Mouse (Mus musculus): Measurements from ENCODE around the gene Stac3.

Stac3 gene

DNA sequence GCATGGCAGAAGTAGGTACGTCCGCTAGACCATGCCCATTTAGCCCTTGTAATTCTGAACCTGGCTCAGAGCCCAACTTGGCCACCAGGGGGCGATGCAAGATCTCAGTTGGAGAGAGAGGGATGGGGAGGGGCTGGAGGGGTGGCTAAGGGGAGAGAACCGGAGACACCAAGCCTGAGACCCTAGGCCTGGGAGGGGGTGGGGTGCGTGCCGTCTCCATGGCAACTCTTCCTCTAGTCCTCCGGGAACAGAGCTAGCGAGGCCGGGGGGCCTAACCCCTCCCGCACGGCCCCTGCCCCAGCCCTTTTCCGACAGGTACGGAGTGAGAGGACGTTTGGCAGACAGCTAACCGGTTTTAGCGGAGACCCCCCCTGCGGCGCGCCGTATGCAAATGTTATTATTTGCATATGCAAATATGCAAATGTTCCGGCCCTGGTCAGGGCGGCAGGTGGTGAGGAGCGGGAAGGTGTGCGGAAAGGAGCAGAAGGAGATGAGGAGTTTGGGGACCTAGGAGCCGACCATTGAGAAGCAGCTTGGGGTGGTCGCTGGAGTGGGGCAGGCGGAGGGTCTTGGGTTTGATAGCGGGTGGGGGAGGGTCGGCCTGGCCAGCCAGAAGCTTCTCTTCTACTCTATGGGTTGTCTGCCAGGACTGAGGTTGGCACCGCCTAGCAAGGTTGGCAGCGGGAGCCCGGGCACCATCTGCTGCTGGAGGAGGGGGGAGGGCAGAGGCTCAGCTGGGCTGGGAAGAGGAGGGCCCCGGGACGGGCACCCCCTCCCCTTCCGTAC lies 7.8 kb downstream of the Stac3 start:
- DNase-seq (ENCODE audit: low spot score): peak; percentile 81

DNA sequence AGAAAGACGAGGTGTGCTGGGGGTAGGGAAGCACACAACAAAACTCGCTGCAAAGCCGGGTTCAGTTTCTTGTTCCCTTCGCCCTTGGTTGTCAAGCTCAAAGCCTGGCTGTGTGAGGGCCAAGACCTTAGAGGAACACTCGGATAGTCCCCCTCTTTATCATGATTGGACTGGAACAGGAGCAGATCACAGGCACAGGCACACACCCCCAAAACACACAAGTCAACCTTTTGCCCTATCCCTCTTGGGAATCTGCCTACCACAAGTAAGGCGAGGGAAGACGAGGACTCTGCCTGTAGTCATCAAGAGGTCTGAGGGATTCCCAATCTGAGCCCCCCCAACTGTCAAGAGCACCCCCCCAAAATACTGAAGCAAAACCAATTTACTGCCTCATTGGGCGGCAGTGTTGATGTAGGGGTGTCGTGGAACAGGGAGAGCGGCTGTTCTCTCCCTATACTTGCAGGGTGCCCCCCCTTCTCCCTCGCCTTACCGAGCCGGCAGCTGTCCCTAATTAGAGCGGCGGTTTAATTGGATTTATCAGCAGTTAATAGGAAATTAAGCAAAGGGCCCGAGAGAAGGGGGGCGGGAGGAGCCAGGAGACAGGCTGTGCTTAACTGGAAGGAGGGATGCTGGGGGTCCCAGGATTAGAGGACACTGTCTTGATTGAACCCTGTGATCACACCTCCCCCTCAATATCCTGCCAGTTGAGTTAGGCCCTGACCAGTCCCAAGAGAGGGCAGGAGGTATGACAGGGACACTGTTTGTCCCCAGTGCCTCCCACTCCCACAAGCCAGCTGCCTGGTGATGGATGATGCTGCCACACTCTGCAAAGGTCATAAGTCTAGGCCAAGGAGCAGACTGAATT lies 8.6 kb downstream of the Stac3 start:
- DNase-seq (ENCODE audit: low spot score): no peak

DNA sequence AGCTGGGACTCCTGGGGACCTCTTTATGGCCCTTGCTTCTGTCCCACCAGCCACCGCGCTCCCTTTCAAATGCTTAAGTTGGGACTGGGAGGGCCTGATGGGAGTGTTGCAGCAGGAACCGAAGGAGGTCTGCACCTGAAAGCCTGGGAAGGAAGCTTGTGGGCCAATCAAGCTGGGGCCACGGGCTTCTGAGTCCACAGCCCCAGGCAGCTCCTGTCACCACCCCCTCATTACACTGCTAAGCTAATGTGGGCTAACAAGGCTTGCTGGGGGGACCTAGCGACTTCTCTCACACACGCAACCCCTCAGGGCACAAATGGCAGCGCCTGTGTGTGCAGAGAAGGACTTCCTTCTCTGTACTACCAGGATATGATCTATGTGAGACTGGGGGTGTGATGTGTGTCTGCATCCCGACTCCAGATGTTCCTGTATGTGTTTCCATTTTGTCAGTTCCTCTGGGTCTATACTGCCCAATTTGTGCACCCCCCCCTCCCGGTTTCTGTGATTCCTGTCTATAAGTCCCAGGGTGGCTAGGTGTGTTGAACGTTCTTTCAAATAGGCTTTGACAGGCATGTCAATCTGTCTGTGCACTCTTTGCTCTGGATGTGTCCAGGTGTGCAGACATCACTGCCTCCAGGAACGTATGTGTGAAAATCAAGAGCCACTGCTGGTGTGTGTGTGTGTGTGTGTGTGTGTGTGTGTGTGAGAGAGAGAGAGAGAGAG lies 9.6 kb downstream of the Stac3 start:
- no peak for DNase-seq (ENCODE audit: low spot score)

DNA sequence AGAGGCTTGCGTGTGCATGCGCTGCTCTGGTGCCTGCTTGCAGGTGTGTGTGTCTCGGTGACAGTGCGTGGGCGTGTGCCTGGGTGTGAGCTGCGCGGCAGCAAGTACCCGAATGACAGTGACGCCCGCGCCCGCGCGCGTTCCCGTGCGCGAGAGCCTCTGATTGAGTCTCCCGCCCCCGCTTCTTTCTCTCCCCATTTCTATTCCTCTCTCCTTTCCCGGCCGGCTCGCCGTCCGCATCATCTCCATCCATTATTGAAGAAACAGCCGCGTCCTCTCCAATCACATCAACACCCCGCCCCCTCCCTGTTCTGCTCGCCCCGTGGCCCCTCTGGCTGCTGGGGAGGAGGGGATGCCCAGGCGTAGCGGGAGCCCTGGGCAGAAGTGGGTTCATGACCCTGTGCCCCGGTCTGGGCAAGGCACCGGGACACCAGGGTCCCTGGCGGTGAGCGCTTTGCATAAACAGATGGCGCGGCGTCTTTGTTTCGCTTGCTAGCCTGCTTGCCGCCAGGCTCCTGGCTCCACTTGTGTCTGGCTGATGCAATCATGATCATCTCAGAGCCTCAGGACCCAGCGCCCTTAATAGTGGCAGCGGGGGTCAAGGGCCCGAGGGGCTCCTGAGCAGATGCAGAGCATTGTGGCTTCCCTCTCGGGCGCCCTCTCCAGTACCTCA lies 10.3 kb downstream of the Stac3 start:
- DNase-seq (ENCODE audit: low spot score): no peak

DNA sequence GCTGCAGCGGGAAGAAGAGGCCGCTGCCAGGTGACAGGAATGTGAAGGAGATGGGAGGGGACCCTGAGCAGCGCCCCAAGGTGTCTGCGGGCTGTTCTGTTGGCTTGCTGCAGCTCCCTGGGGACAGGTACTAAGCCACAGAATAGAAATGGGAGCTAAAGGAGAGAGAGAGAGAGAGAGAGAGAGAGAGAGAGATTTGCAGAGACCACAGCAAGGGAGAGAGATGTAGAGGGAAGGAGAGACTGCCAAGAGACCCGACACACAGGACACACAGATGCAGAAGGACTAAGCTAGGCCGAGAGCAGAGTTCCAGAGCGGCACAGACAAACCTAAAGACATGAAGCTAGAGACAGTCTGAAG lies 10.8 kb downstream of the Stac3 start:
- DNase-seq (ENCODE audit: low spot score): no peak

DNA sequence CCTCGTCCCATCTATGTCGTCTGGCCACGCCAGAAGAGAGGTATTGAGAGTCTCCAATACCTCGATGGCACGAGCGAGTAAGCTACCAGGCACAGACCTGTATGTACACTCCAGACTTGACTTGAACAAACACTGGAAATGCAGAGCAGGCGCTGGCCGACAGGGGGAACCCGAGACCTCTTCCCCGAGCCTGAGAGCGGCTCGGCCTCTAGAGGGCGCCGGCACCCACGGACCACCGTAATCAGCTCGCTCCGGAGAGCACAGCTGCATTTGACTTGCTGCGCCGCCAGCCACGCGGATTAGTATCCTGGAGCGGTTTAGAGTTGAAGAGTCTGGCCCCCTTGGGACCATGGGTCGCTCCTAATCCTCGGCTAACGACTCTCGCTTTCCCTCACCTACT lies 11.3 kb downstream of the Stac3 start:
- DNase-seq (ENCODE audit: low spot score): peak; percentile 92

DNA sequence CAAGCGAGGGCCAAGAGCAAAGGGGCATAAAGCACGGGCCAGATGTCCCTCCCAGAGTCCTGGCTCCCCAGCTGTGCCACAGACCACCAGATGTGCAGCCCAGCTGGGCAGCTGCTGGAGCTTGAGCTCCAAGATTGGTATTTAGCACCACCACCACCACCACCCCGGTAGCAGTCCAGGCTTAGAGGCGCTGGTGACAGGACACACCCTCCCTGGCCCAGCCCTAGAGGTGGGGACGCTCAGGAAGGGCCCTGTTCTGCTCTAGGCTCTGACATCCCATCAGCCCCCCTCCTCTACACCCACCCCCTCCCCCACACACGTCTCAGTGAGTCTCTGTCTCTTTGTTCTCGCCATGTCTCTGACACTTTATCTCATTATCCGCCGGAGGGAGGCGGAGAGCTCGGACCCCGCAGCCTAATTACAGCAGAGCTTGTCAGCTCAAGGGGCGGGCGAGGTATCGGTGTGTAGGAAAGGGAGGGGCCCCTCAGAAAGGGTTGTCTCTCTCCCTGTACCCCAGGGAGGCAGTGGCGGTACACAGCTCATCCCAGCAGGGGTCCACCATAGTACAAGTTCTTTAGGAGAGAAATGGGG lies 12.1 kb downstream of the Stac3 start:
- DNase-seq (ENCODE audit: low spot score): no peak

DNA sequence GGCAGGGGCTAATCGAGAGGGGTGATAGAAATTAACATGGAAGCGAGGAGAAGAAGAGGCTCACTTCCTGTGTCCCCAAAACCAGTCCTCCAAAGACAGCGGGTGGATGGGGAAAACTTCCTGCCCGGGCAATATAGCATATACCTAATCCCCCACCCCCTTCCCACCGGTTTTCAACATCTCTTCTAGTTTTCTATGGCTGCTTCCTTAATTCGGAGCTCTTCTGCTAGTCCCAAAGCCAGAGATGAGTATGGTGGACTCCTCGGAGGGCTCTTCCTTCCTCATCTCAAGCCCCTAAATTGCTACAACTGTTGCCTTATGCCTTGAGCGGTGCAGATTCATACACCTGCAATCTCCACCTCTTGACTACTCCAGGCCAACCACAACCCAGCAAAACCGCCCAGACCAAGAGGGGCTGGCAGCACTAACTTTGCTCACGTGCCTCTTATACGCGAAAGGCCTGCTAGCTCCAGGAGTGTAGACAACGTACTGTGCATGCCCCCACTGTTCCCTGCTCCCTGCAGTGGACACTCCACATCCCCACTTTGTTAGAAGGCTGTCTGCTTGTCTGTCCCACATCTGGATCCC lies 12.7 kb downstream of the Stac3 start:
- DNase-seq (ENCODE audit: low spot score): no peak

DNA sequence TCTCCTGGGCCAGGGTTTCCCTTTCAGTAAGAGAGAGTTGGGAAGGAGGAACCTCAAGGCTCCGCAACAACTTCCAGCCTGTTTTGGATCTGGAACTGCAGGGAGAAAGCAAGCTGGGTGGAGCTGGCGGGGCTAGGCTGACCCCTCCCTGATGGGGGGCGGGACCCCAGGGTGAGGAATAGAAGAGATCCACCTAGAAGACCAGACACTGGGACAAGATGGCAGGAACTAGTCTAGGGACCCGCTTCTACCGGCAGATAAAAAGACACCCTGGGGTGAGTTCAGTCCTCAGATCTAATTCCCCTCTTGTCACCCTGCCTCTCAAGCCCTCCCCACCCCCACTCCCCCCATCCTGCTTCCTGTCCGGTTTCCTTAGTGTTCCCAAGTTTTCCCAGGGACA lies 13.3 kb downstream of the Stac3 start, which contains the start of gene Ndufa4l2:
Ndufa4l2 (plus strand) TSS at position 204 of the 400 bp plus-strand sequence.
- no peak for DNase-seq (ENCODE audit: low spot score)

DNA sequence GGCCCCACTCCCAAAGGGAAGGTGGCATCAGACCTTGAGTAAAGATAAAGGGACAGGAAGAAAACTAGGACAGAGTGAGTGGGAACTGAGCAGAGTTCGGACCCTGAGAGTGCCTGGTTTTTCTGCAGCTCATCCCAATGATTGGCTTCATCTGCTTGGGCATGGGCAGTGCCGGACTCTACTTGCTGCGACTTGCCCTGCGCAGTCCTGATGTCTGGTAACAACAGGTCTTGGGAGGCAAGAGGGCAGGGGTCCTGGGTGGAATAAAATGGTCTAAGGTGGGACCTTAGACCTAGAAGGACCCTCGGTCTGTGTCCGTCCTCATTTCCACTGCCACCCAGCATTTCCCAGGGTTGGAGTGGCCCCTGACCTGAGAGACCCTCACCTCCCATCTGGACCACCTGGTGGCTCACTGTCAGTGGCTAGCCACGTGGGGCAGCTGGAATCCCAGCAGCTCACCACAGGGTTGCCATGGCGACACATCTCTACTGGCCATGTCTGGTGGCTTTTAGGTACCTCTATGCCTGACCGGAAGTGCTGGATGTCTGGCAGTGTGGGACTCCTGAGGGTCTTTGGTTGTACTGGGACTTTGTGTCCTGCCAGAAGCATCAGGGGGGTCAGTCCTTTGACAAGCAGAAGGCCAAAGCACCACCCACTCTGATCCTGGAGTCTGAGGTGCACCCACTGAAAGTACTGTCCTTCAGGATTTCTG lies 13.9 kb downstream of the Stac3 start:
- DNase-seq (ENCODE audit: low spot score): no peak

DNA sequence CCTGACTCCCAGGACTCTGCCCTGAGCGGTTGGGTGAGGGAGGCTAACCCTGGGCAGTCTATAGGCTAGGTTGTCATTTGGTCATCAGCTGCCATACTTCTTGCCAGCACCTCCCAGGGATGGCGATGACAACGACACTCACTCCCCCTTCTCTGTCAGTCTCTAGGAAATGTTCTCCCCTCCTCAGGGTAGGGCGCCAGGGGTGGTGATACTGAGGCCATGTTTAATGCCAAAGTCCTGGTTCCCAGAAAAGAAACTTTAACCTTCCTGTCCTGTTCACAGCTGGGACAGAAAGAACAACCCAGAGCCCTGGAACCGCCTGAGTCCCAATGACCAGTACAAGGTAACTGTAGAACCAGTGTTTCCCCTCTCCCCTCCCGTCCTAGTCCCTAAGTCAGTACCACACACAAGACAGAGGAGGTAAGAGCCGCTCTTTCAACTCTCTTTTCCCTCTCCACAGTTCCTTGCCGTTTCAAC lies 14.5 kb downstream of the Stac3 start:
- DNase-seq (ENCODE audit: low spot score): no peak

DNA sequence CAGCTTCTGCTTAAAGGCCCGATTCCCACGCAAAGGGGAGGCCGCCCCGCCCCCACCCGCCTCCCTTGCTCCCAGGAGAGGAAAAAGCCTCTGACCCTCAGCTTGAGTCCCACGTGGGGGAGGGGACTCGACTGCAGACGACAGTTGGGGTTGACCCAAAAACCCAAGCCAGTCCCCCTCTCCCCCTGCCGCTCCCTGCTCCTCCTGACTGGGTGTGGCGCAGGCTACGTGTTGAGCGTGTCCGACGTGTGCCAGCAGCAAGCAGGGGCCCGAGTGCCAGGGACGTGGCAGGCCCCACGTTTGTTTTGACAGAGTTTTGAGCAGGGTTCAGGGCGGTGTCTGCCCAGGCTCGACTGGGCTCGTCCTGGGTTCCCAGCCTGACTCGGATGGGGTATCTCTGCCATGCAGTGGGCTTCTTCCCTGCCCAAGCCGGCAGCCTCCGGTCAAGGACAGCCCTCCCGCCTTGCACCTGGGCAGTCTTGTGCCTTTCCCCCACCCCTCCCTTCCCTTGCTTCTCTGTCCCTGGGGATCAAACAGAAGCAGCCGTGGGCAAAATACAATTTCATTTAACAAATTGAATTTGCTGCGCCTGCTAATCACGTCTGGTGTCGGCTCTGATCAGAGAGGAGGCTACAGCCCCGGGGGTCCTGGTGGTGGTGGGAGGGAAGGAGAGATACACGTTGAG lies 15.2 kb downstream of the Stac3 start:
- DNase-seq (ENCODE audit: low spot score): no peak

DNA sequence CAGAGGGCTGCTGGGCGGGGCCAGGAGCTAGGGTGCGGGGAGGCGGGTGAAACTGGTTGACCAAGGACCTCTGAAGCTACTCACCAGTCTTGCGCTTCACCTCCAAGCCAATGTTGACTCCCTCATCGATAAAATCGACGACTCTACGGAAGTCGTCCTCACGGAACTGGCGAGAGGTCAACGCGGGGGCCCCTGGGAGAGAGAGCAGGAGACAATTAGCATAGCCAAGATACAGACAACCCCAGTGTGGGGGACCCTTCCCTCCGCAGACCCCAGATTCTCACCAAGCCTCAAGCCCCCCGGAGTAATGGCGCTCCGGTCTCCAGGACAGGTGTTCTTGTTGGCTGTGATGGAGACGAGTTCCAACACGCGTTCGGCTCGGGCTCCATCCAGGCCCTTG lies 16.5 kb downstream of the Stac3 start:
- DNase-seq (ENCODE audit: low spot score): no peak

DNA sequence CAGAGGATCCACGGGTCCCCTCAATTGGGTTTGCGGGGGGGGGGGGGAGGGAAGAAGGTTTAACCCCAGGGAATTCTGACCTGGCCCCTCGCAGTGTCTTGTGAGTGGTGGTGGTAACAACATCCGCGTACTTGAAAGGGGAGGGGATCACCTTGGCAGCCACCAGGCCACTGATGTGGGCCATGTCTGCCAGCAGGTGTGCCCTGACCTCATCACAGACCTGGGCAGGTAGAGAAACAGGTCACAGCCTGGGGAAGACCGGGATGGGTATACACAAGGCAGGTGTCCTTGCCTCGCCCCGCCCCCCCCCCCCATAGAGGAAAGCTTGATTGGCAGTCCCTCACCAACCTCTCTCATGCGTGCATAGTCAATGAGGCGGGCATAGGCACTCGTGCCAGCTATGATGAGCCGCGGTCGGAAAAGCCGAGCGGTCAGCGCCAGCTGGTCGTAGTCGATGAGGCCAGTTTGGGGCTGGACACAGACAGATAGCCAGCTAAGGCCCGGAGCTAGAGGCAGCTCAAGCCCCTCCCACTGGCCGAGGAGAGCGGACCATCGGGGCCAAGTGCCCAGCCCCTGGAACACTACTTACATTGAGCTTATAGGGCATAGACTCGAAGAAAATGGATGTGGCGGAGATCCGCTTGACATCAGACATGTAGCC lies 17.7 kb downstream of the Stac3 start:
- DNase-seq (ENCODE audit: low spot score): no peak

DNA sequence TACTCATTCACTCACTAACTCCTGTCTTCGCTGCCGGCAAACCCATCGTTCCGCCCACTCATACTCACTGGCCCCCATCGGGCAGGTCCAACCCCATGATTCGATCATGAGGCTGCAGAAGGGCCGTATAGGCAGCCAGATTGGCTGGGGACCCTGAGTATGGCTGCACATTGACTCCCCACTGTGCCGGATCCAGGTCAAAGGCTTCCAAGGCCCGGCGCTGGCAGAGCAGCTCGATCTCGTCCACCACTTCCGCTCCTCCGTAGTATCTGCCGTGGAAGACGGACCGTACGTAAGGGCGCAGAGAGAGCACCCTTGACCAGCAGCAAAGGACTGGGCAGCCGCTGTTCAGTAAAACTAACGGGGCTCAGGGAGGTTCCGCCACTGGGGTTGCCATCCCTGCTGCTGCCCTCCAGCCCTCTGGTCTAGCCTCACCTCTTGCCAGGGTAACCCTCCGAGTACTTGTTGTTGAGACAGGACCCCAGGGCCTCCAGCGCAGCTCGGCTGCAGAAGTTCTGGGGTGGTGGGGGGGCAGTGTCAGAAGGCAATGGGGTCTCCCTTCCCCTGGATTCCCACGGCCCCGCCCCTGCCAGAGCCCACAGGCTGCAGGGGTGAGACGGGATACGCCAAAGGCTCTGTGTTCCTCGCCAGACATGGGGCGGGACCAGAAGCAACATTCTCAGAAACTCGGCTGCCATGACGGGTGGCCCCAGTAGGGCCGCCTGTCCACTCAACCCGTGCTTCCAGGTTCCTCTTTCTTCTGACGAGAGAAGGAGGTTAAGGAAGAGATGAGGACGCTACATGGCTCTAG lies 18.6 kb downstream of the Stac3 start:
- DNase-seq (ENCODE audit: low spot score): no peak

DNA sequence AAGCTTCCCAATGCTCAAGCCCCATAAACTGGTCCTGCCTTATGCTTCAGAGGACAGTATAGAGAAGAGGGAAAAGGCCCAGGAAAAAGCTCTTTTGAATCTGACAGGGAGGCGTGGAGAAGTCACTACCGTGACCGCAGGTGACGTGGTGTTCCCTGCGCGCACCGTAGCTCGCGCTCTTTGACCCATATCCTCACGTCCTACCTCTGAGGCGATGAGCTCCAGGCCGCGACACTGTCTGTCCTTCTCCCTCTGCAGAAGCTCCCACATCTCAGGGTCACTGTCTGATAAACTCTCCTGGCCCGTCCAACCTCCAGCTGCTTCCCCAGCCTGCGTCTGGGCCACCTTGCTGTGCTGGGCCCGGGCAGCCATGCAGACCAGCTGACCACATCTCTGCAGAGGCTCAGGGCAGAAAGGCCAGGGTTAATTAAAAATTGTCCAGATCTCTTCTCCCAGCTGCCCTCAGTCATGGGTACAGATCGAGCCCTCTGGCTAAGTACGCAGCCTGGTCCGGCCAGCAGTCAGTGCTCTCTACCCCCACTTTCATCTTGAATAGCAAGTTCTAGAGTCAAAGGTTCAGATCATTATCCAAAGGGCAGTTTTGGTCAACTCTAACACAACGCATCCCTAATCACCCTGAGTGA lies 19.4 kb downstream of the Stac3 start:
- no peak for DNase-seq (ENCODE audit: low spot score)

DNA sequence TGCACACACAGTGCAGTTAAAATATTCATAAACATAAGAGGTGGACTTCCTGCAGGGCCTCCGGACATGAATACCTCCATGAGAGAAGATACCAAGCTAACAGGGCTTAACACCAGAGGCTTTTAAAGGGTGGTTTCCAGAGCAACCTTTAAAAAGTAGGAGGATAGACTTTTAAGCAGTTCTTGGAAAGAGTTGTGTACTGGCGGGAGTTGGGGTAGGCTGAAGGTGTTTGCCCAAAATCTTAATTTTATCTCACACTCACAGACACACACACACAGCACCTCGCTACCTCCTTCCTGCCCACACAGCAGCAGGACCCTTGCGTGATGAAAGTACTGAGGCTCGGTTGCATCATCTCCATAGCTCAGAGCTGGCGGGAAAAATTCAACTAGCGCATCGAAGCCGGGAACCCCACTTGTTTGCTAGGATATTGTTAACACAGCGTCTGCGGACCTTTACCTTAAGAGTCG lies 20.2 kb downstream of the Stac3 start:
- DNase-seq (ENCODE audit: low spot score): no peak

DNA sequence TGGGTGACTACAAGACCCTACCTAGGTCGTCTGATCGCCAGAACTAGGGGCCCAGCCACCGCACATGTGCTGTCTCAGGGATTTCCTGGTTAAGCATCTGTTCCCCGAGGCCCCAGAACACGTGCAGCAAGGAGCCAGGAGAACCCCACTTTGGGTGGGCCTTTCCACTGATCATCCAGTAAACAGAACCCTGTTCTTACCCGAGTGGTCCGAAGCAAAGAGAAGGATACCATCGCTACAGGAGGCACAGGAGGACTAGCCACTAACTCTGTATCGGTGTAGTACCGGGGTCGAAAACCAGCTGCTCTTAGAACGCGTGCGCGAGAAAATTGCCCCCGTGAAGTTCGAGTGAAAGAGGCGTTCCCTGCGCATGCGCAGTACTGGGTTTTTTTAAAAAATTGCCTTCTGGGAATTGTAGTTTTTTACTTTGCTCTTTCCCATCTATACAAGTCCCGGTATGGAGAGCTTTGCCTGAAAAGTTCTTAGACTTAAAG lies 20.6 kb downstream of the Stac3 start, which contains the start of gene Shmt2:
Shmt2 (minus strand) TSS at position 357 of the 494 bp plus-strand sequence.
- DNase-seq (ENCODE audit: low spot score): peak; percentile 82
